Mouse (Mus musculus): ENCODE results near the gene Nudt13.

DNA sequence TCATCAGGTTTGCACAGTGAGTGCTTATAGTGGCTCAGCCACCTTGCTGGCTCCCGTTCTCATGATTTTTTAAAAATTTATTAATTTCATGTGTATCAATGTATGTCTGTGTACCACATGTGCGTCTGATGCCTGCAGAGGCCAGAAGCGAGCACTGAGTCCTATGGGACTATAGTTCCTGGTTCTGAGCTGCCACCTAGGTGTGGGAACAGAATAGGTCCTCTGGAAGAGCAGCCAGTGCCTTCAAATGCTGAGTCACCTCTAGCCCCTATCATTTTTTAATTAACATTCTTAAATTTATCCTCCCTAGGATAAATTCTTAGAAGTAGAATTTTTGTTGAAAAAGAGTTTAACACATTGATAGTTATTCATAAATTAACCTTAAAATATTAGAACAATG lies 3.1 kb downstream of the Nudt13 start:
- TF ChIP-seq CTCF (IDR thresholded peaks at IDR 0.05; ENCODE audit: low read depth), result no peak
- no peak for TF ChIP-seq EP300 (IDR thresholded peaks at IDR 0.05; ENCODE audit: low read depth)

Data from liver, embryonic 14.5 days (tissue).